Mouse (Mus musculus): ENCODE measurements around the gene Cyp2b23.
"Not testable (repeated sequence)": the region's sequence is repeated elsewhere in the genome, so short reads cannot be mapped to it uniquely, and the experiment has no call there.

Gene Cyp2b23

DNA sequence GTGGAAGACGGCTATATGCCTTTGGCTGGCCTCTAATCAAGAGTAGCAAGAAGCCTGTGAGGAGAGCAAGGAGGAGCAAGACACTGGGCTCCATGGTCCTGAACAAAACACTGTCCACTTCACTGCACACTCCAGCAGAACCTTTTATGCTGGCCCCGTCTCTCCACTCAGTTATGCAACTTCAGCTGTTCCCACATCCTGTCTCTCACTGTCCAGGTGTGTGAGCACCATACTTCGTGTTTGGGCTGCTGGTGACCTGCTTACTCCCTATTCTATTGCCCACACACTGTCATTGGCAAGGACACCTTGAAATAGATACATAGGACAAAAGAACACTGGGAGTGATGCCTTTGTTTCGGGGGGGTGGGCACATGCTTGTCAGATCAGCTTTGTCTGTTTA, at the start of gene Cyp2b23:
TSS of gene Cyp2b23 (minus strand) at position 101 of the 400 bp plus-strand sequence.
- DNase-seq (ENCODE audit: low spot score), result no peak

GRCm38 (mm10) chr7:26711061-26711460, 24.8 kb upstream of the Cyp2b23 start:
- no peak for DNase-seq (ENCODE audit: low spot score)

DNA sequence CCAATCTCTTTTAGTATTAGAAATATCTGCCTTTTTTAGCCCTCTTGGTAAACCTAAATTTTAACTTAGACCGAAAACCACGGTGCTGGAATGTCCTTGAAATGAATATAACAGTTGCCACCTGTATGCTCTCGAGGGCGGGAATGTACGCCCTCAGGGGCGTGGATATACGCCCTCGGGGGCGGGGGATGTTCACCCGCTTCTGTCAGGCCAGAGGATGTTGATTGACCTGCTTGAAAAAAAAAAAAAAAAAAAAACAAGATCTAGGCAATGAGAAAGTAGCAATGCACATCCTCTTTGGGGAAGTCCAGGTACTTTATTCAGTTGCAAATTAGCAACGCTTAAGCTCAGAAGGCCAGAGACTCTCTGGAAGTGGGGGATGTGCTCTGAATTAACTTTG, 20.8 kb upstream of the Cyp2b23 start:
- DNase-seq (ENCODE audit: low spot score), result no peak

DNA sequence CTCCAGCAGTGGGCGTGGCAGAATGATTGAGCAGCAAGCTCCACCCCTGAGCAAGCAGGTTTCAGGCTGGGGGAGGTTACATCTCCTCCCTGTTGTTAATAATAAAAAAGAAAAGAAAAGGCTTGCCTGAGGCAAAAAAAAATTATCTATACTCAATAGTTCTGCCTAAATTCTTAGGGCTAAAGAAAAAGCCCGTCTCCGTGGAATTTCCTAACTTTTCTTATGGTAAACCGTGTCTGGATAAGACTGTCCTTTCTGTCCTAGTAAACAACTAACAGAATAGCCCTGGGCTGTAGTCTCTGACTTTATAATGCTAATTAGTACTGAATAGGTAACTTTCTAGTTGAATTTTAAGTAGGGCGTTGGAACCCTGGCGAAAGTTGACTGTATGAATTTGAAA, 20.0 kb upstream of the Cyp2b23 start:
- DNase-seq (ENCODE audit: low spot score), result not testable (repeated sequence)

GRCm38 (mm10) chr7:26700151-26700550, 13.9 kb upstream of the Cyp2b23 start:
- DNase-seq (ENCODE audit: low spot score), result no peak

DNA sequence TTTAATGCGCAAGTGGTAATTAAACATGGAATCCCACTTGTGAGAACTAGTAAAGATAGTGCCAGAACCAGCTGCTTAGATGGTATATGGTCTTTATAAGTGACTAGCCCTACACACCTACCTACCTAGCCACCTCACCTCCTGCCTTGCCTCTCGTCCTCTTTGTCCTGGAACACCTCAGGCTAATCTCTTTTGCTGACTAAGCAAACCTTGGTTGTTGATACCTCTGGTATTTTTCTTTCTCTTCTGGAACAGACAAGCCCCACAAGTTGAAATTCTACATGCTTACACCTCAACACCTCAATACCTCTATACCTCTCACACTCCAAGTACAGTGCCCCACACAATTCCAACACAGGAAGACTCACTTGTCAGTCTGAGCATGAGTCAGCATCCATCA, 524 bp downstream of the Cyp2b23 start:
- DNase-seq (ENCODE audit: low spot score), result no peak

DNA sequence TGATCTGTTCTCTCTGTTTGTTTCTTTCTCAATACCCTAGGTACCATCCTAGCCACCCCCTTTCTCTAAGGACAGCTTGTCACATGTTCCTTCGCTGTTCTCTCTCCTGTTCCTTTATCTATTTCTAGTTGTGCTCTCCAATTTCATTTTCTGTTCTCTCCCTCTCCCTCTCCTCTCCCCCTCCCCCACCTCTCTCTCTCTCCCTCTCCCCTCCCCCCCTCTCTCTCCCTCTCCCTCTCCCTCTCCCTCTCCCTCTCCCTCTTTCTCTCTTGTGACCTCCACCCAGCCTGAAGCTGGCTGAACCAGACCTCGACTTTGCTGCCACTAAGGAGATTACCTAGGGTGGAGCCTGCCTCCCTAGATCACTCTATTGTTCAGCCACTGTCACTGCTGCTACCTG, 18.8 kb downstream of the Cyp2b23 start:
- DNase-seq (ENCODE audit: low spot score), result not testable (repeated sequence)

GRCm38 (mm10) chr7:26666011-26666410, 20.2 kb downstream of the Cyp2b23 start:
- DNase-seq (ENCODE audit: low spot score), result no peak

DNA sequence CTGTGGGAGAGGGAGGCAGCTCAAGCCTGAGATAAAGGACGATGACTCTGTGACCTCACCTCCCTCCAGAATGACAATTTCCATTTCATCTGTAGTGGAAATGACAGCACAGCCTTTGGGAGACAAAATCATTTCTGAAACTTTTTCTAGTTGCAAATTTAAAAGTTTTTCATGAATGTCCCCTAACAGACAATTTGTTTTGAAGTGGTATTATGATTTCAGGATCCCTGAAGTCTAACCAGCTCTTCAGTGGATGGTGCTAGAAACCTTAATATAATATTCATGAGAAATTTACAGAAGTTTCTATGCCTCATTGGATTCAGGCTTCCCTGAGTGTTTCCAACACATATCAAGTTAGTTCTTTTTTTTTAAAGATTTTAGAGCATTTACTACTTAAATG, 67.9 kb downstream of the Cyp2b23 start, which contains the start of gene Vmn1r185:
TSS of gene Vmn1r185 (minus strand) at position 101 of the 400 bp plus-strand sequence.
- not testable (repeated sequence) for DNase-seq (ENCODE audit: low spot score)
